Mouse (Mus musculus) E14TG2a.4 (cell line): ENCODE measurements at regions not wholly inside any gene's neighbourhood (a gene's known extent, or its start where the extent isn't known, plus 50 kb on each side); places are given as distances from the start of the nearest gene placed in this dataset.

Source experiments
- CTCF ChIP-seq: conservative IDR thresholded peaks from 2 replicates; pipeline ENCODE4 v1.5.1; 2014; ENCODE audit warnings: low read length
- NANOG ChIP-seq: IDR thresholded peaks from 2 replicates; pipeline ENCODE4 v1.6.1; 2014; ENCODE audit warnings: borderline replicate concordance, low read length, mixed read lengths

DNA sequence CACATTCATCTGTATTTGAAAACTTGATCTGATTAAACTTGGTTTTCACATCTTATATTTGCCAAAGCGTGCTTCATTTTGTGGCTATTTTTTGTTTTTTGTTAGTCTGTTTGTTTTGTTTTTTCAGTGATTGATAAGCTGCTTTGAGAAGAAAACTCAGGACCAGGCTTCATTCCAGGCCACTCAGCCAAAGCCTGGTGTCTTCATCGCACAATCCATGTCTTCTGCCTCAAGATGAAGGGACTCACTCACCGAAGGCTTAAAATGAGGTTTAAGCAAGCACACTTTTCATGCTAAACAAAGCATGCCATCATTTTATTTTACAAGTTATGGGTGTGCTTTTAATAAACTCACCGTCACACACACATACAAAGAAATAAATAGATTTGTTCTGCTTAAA lies 197.7 kb upstream of the Etaa1 start:
- no peak for TF ChIP-seq CTCF
- no peak for TF ChIP-seq NANOG
